Mouse (Mus musculus): ENCODE measurements around the gene Asic4.

Asic4 gene

DNA sequence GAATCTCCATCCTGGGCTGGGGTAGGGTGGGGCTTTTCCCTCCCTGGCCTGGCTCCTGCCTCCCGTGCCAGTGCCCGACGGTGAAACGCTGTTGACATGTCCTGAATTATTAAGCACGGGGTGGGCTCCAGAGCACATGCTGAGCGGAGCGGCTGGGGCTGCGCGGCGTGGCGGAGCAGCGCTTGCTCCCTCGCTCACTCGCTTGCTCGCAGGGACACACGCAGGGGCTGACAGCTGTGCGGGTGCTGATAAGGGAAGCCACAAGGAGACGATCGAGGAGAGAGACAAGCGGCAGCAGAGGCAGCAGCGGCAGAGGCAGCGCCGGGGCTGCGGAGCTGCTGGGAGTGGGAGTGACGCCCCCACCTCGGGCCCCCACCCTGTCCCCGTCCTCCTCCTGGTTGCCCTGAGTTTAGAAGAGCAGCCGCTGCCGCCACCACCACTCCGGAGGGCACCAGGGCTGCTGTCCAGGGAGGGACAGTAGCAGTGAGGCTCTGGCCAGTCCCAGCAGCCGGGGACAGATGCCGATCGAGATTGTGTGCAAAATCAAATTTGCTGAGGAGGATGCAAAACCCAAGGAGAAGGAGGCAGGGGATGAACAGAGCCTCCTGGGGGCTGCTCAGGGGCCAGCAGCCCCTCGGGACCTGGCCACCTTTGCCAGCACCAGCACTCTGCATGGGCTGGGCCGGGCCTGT is at the start of gene Asic4:
TSS of gene Asic4 (plus strand) at position 123 of the 692 bp plus-strand sequence.
- no peak for DNase-seq (ENCODE audit: low read depth, low spot score)

GRCm38 (mm10) chr1:75400493-75401115 is 49.6 kb upstream of the Asic4 start:
- DNase-seq (ENCODE audit: low read depth, low spot score) = no peak

- DNase-seq (ENCODE audit: low read depth, low spot score) = no peak
Measured at GRCm38 (mm10) chr1:75405547-75405946, 44.7 kb upstream of the Asic4 start.

- no peak for DNase-seq (ENCODE audit: low read depth, low spot score)
Measured at GRCm38 (mm10) chr1:75406173-75406572, 44.1 kb upstream of the Asic4 start.

GRCm38 (mm10) chr1:75407056-75407455 is 43.2 kb upstream of the Asic4 start:
- DNase-seq (ENCODE audit: low read depth, low spot score) = no peak

- DNase-seq (ENCODE audit: low read depth, low spot score) = no peak
Measured at GRCm38 (mm10) chr1:75408210-75408609, 42.0 kb upstream of the Asic4 start.

GRCm38 (mm10) chr1:75409950-75410349 is 40.3 kb upstream of the Asic4 start:
- DNase-seq (ENCODE audit: low read depth, low spot score) = no peak

- no peak for DNase-seq (ENCODE audit: low read depth, low spot score)
Measured at GRCm38 (mm10) chr1:75412196-75412595, 38.0 kb upstream of the Asic4 start.

GRCm38 (mm10) chr1:75413749-75414148 is 36.5 kb upstream of the Asic4 start:
- DNase-seq (ENCODE audit: low read depth, low spot score) = peak; percentile 48

DNA sequence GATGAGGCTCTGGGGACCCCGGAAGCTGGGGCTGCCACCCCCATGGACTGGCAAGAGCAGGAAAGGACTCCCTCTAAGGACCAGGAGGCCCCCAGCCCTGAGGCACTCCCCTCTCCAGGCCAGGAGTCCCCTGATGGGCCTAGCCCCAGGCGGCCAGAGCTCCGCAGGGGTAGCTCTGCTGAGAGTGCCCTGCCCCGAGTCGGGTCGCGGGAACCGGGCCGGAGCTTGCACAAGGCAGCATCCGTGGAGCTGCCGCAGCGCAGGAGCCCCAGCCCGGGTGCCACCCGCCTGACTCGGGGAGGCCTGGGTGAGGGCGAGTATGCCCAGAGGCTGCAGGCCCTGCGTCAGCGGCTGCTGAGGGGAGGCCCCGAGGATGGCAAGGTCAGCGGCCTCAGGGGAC is 28.4 kb upstream of the Asic4 start:
- no peak for DNase-seq (ENCODE audit: low read depth, low spot score)

GRCm38 (mm10) chr1:75422216-75422822 is 27.9 kb upstream of the Asic4 start:
- DNase-seq (ENCODE audit: low read depth, low spot score) = no peak

GRCm38 (mm10) chr1:75422823-75423471 is 27.3 kb upstream of the Asic4 start:
- DNase-seq (ENCODE audit: low read depth, low spot score) = no peak

- no peak for DNase-seq (ENCODE audit: low read depth, low spot score)
Measured at GRCm38 (mm10) chr1:75423780-75424390, 26.4 kb upstream of the Asic4 start.

DNA sequence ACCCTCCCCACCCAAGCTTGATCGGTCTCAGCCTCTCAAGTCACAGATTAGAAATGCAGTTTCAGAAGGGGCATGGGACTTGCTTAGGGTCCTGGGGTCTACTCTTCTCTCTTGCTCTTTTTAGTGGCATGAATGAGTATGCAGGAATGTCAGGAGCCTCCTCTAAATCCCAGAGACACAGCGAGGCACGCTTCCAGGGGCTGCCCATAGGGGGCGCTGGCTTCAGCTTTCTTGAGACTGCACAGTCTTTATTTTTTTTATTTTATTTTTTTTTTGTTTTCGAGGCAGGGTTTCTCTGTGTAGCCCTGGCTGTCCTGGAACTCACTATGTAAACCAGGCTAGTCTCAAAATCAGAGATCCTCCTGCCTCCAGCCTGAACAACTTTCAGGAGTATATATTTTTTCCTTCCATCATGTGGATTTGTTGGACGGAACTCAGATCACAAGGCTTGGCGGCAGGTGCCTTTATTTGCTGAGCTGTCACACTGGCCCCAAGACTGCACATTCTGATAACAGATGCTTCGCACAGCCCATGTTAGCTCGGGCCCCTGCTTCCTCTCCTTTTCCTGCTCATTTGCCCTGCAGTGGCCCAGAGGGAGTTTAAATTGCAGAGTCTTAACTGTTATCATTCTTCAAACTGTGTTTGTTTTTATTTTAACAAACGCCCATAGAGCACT is 24.3 kb upstream of the Asic4 start:
- peak; percentile 60 for DNase-seq (ENCODE audit: low read depth, low spot score)

DNA sequence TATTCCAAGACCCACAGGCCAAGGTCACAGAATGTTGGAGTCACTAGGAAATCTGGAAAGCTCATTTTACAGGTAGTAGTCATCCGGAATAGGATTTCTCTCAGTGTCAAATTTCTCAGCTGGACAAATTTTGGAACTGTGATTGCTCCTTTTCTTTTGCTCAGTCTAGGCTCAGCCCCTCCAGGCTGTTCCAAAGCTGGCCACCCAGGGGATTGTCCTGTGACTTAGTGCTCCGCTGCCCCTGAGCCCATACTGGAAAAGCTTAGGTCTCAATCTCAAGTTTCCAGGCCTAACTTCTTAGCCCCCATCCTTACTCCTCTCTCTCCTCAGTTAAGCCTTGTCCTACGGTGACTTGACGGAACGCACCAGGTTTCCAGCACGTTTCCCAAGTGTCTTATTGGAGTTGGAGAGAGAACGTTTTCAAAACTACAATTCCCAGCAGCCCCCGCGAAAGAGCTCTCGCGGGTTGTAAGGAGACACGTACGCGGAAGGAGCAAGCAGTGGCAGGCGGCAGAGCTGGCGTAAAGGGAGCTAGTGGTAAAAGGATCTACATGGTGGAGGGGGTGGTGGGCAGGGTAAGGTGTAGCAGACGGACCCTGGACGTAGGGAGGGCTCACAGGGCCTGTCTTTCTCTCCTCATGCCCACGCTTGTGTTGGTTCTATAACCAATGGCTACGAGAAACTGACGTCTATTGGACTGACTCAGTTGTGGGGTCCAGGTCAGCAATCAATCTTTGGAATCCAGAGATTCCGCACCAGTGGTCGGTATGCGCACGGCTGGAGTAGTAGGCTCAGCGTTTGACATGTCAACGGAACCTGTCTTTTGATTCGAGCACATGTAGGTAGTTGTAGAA is 14.5 kb upstream of the Asic4 start, which contains the start of gene Gmppa:
TSS of gene Gmppa (plus strand) at position 456 of the 854 bp plus-strand sequence.
- DNase-seq (ENCODE audit: low read depth, low spot score) = peak; percentile 81

DNA sequence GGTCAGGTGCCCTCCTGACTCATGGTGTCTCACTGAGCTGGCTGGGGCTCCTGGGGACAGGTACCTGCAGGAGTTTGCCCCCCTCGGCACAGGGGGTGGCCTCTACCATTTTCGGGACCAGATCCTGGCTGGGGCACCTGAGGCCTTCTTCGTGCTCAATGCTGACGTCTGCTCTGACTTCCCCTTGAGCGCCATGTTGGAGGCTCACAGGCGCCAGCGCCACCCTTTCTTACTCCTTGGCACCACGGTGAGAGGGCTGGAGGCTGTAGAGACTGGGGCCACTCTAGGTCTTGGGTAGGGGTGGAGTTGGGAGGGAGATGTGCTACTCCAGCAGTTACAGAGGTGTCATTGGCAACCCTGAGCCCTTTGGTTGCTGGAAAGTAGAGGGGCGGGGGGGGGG is 11.5 kb upstream of the Asic4 start:
- no peak for DNase-seq (ENCODE audit: low read depth, low spot score)

GRCm38 (mm10) chr1:75440661-75441060 is 9.6 kb upstream of the Asic4 start:
- DNase-seq (ENCODE audit: low read depth, low spot score) = no peak

DNA sequence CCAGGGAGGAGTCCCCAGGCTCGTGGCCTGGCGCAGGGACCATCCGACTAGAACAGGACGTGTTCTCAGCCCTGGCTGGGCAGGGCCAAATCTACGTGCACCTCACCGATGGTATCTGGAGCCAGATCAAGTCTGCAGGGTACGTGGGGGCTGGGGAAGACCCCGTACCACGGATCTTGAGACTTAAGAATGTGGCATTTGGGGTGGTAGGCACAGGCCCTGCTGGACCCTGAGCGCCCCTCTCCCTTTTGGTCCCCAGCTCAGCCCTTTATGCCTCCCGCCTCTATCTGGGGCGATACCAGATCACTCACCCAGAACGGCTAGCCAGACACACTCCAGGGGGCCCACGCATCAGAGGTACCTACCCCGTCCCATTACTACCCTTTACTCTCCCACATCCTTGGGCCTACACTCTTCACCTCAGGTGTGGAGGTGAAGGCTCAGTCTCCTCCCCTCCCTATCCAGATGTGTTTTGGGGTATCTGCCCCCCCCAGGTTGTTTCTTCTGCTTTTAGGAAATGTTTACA is 8.7 kb upstream of the Asic4 start:
- no peak for DNase-seq (ENCODE audit: low read depth, low spot score)

GRCm38 (mm10) chr1:75442171-75442570 is 8.1 kb upstream of the Asic4 start:
- no peak for DNase-seq (ENCODE audit: low read depth, low spot score)

GRCm38 (mm10) chr1:75442811-75443210 is 7.4 kb upstream of the Asic4 start:
- no peak for DNase-seq (ENCODE audit: low read depth, low spot score)

Data from CD4-positive, CD25-positive, alpha-beta regulatory T cell, adult 2 months (primary cell).